Mouse (Mus musculus) right cerebral cortex, postnatal 4 days (tissue): ENCODE results near the gene Axdnd1.
"Not testable (repeated sequence)": the region's sequence is repeated elsewhere in the genome, so short reads cannot be mapped to it uniquely, and the experiment has no call there.

ENCODE experiments used
- DNase-seq: peaks from one replicate; pipeline ENCODE4 v3.0.0-alpha.2; 2022

The Axdnd1 gene

GRCm38 (mm10) chr1:156437016-156437708 is 16.2 kb upstream of the Axdnd1 start:
- no peak for DNase-seq

- DNase-seq: no peak
Measured at GRCm38 (mm10) chr1:156433497-156433896, 12.5 kb upstream of the Axdnd1 start.

- no peak for DNase-seq
Measured at GRCm38 (mm10) chr1:156432498-156432897, 11.5 kb upstream of the Axdnd1 start.

GRCm38 (mm10) chr1:156428434-156428833 is 7.5 kb upstream of the Axdnd1 start:
- DNase-seq: no peak

GRCm38 (mm10) chr1:156425746-156426145 is 4.8 kb upstream of the Axdnd1 start:
- DNase-seq: no peak

- DNase-seq: no peak
Measured at GRCm38 (mm10) chr1:156424054-156424453, 3.1 kb upstream of the Axdnd1 start.

- DNase-seq: no peak
Measured at GRCm38 (mm10) chr1:156423493-156423892, 2.5 kb upstream of the Axdnd1 start.

- DNase-seq: no peak
Measured at GRCm38 (mm10) chr1:156422856-156423255, 1.9 kb upstream of the Axdnd1 start.

GRCm38 (mm10) chr1:156418170-156418569 is 2.8 kb downstream of the Axdnd1 start:
- no peak for DNase-seq

GRCm38 (mm10) chr1:156408521-156408920 is 12.4 kb downstream of the Axdnd1 start:
- no peak for DNase-seq

- no peak for DNase-seq
Measured at GRCm38 (mm10) chr1:156408004-156408403, 13.0 kb downstream of the Axdnd1 start.

GRCm38 (mm10) chr1:156403251-156403650 is 17.7 kb downstream of the Axdnd1 start:
- no peak for DNase-seq

GRCm38 (mm10) chr1:156402491-156402890 is 18.5 kb downstream of the Axdnd1 start:
- no peak for DNase-seq

GRCm38 (mm10) chr1:156400159-156400558 is 20.8 kb downstream of the Axdnd1 start:
- DNase-seq: not testable (repeated sequence)

GRCm38 (mm10) chr1:156393148-156393547 is 27.8 kb downstream of the Axdnd1 start:
- no peak for DNase-seq

GRCm38 (mm10) chr1:156386880-156387279 is 34.1 kb downstream of the Axdnd1 start:
- DNase-seq: no peak

GRCm38 (mm10) chr1:156386232-156386631 is 34.7 kb downstream of the Axdnd1 start:
- DNase-seq: no peak

GRCm38 (mm10) chr1:156381217-156381616 is 39.7 kb downstream of the Axdnd1 start:
- DNase-seq: no peak

- DNase-seq: no peak
Measured at GRCm38 (mm10) chr1:156365740-156366139, 55.2 kb downstream of the Axdnd1 start, which contains the start of gene Gm2000. Gm2000 (plus strand) TSS chr1:156366040.

GRCm38 (mm10) chr1:156352466-156352865 is 68.5 kb downstream of the Axdnd1 start:
- no peak for DNase-seq

- DNase-seq: no peak
Measured at GRCm38 (mm10) chr1:156350441-156350840, 70.5 kb downstream of the Axdnd1 start.

GRCm38 (mm10) chr1:156349031-156349430 is 71.9 kb downstream of the Axdnd1 start:
- DNase-seq: no peak

GRCm38 (mm10) chr1:156345633-156346032 is 75.3 kb downstream of the Axdnd1 start:
- no peak for DNase-seq

GRCm38 (mm10) chr1:156344433-156344832 is 76.5 kb downstream of the Axdnd1 start:
- no peak for DNase-seq

GRCm38 (mm10) chr1:156340847-156341246 is 80.1 kb downstream of the Axdnd1 start:
- no peak for DNase-seq
